Mouse (Mus musculus) cerebellum, adult 2 months (tissue): Measurements from ENCODE around the gene Ccdc57.

ENCODE experiments used
- CTCF ChIP-seq: fragments of 200-500 bp; IDR thresholded peaks from 2 replicates; pipeline ENCODE4 v1.5.1; 2011; ENCODE audit warnings: low read depth, mild to moderate bottlenecking, control low read depth, low read length, moderate library complexity, borderline replicate concordance; ENCODE audit not compliant: insufficient read depth
- POLR2A ChIP-seq: fragments of 200-500 bp; IDR thresholded peaks from 2 replicates; pipeline ENCODE4 v1.6.1; 2011; ENCODE audit warnings: low read length, control low read depth, borderline replicate concordance; ENCODE audit not compliant: insufficient read depth

DNA sequence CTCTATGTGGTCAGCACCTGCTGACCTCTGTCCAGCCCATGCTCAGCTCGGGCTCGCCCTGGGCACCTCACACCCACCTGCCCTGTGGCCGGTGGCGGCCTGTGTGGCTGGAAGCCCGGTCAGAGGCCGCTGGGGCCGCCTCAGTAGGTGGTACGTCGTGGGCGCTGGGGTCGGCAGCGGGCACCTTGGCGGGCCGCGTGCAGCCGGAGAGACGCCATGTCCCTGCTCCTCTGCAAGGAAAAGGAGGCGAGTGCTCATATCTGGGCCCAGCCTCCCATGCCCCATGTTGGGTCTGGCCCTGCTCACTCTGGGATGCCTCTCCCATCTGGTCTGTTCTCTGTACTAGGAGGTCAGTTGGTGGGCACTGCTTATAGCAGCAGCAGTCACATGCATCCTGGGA, 26.4 kb upstream of the Ccdc57 start:
- TF ChIP-seq CTCF (no peak), POLR2A (no peak)
